Comparison of ENCODE assay signal across 12 mouse cellular contexts in genomic region chr4:124400741-124401140, GRCm38 (mm10).
A peak's percentile ranks its signal among the peaks of the same experiment; 100 is the strongest.
DNase-seq lines count a peak whose midpoint lies in the region; ATAC-seq and TF ChIP-seq lines count a peak whose summit lies in the region.
"Had no signal": no experiment of that assay in that cellular context is flagged by ENCODE, and none has a peak within 500 bp of the region (broad histone marks: within the 10 kb centered on the region; RNA-seq: fewer than 3 reads in every experiment).

No protein-coding gene starts in this region.

- no peak for TF ChIP-seq CTCF in layer of hippocampus, adult 2 months (conservative IDR thresholded peaks at IDR 0.05)

- peak; percentile 23 for DNase-seq in 3T3-L1 (ENCODE audit: low read depth, low spot score)
- DNase-seq in brain, embryonic 18.5 days (ENCODE audit: low read depth, low spot score): peak; percentile 51
- DNase-seq in layer of hippocampus, adult 2 months (ENCODE audit: low spot score in 2 of 2): peak; percentile 45 to 62
- DNase-seq in natural killer cell, adult 2 months (ENCODE audit: low spot score in 2 of 2): no peak
- no peak for DNase-seq in kidney, adult 8-10 months
- no peak for DNase-seq in gastrocnemius, postnatal 4 days (ENCODE audit: low spot score in 2 of 2)
- DNase-seq: liver, embryonic 13.5 days; retina, postnatal 1 day; thymus, postnatal 14 days had no signal

- no peaks in the 10 kb centered on the region for H3K36me3 ChIP-seq in midbrain, embryonic 15.5 days (replicated peaks)
- H3K36me3 ChIP-seq: heart, embryonic 15.5 days; kidney, embryonic 15.5 days; liver, embryonic 13.5 days had no signal

- ATAC-seq in midbrain, embryonic 15.5 days (replicated peaks): peak; percentile 60; the same call in 1 of the 2 replicates

- H3K27me3 ChIP-seq in midbrain, embryonic 15.5 days (replicated peaks): no peaks in the 10 kb centered on the region
- H3K27me3 ChIP-seq: liver, embryonic 13.5 days had no signal

- no peak overlapping the region for H3K4me2 ChIP-seq in midbrain, embryonic 15.5 days
- H3K4me2 ChIP-seq: heart, embryonic 15.5 days; kidney, embryonic 15.5 days; liver, embryonic 13.5 days had no signal

- 50% methylated on average over 8 of the region's 8 CpGs for WGBS in midbrain, embryonic 15.5 days

- H3K4me1 ChIP-seq in midbrain, embryonic 15.5 days: peaks cover 21% of the 10 kb centered on the region
- H3K4me1 ChIP-seq: liver, embryonic 13.5 days had no signal

- peak overlapping the region; percentile 9; the same call in 1 of the 2 replicates for H3K27ac ChIP-seq in layer of hippocampus, adult 2 months
- H3K27ac ChIP-seq in midbrain, embryonic 15.5 days: no peak overlapping the region
- H3K27ac ChIP-seq: heart, embryonic 15.5 days; kidney, embryonic 15.5 days; liver, embryonic 13.5 days had no signal

- no peak overlapping the region for H3K4me3 ChIP-seq in layer of hippocampus, adult 2 months
- H3K4me3 ChIP-seq in midbrain, embryonic 15.5 days: no peak overlapping the region
- H3K4me3 ChIP-seq: heart, embryonic 15.5 days; kidney, embryonic 15.5 days; liver, embryonic 13.5 days had no signal

- H3K9me3 ChIP-seq in midbrain, embryonic 15.5 days: no peaks in the 10 kb centered on the region
- H3K9me3 ChIP-seq: heart, embryonic 15.5 days; kidney, embryonic 15.5 days; liver, embryonic 13.5 days had no signal

- H3K9ac ChIP-seq in midbrain, embryonic 15.5 days: no peak overlapping the region
- H3K9ac ChIP-seq: heart, embryonic 15.5 days; kidney, embryonic 15.5 days; liver, embryonic 13.5 days had no signal

Comparison
In these comparisons a context has a peak if more than half of its experiments do, and no peak if none do; other contexts are left out.
1. DNase-seq: peak in 3T3-L1 (single experiment), brain, embryonic 18.5 days (single experiment) and layer of hippocampus, adult 2 months (2 of 2); none in natural killer cell, adult 2 months (0 of 2), kidney, adult 8-10 months (0 of 2) and gastrocnemius, postnatal 4 days (0 of 2).